Comparison of ENCODE assay signal across 8 mouse cellular contexts in genomic region chr11:97302231-97302781, GRCm38 (mm10). TPM values are rescaled to one million over a fixed set of nuclear protein-coding genes. Genes with fewer than 3 reads are reported as not detected.
DNase-seq lines count a peak whose midpoint lies in the region; ATAC-seq lines count a peak whose summit lies in the region.

No protein-coding gene starts in this region.

- no peak for ATAC-seq in midbrain, embryonic 15.5 days (replicated peaks)

- DNase-seq in gastrocnemius, adult 18-20 months (ENCODE audit: low spot score) = peak; percentile 81
- no peak for DNase-seq in gastrocnemius, postnatal 14 days
- DNase-seq in ES-CJ7 (ENCODE audit: low read depth, low spot score) = peak; percentile 55
- peak; percentile 87 to 91 for DNase-seq in heart, adult 18-20 months
- DNase-seq in kidney, postnatal 14 days = peak; percentile 77
- no peak for DNase-seq in thymus, postnatal 36 days
- DNase-seq in embryo, embryonic 10 days (ENCODE audit: low spot score) = no peak

- 27% methylated on average over 7 of the region's 7 CpGs for WGBS in midbrain, embryonic 15.5 days

- H3K4me2 ChIP-seq in midbrain, embryonic 15.5 days = no peak overlapping the region

- no peaks in the 10 kb centered on the region for H3K27me3 ChIP-seq in midbrain, embryonic 15.5 days (replicated peaks)

- intact Hi-C loops in gastrocnemius, postnatal 14 days (cut with DNase I; ENCODE audit: low total_unique reads) = loop anchor here (10.0 kb wide), 1 partner anchor 48 kb away; no protein-coding TSS in a partner anchor

- no peaks in the 10 kb centered on the region for H3K9me3 ChIP-seq in midbrain, embryonic 15.5 days

- no peaks in the 10 kb centered on the region for H3K36me3 ChIP-seq in midbrain, embryonic 15.5 days (replicated peaks)

- H3K27ac ChIP-seq in midbrain, embryonic 15.5 days = no peak overlapping the region

- H3K4me1 ChIP-seq in midbrain, embryonic 15.5 days = no peaks in the 10 kb centered on the region; the same call in 1 of the 2 replicates

- H3K9ac ChIP-seq in midbrain, embryonic 15.5 days = no peak overlapping the region

- no peak overlapping the region for H3K4me3 ChIP-seq in midbrain, embryonic 15.5 days

RNA-seq across cellular contexts. Expression of gene Mrpl45, which starts 13.2 kb away (rescaled TPM):
- 10 to 100 TPM; 33.6 to 39.0 TPM for total RNA-seq in gastrocnemius, adult 18-20 months (2021)
- total RNA-seq in gastrocnemius, postnatal 14 days (2021) = 10 to 100 TPM; 32.0 to 36.0 TPM
- total RNA-seq in heart, adult 18-20 months (2021) = 10 to 100 TPM; 59.6 to 70.9 TPM
- polyA plus RNA-seq in midbrain, embryonic 15.5 days (2015; fragmentation: Nextera tagmentation; extraction: Ambion mirVana) = 33.1 and 38.1 TPM in 2 replicates

RNA-seq across cellular contexts. Expression of gene Npepps, which starts 21.9 kb away (rescaled TPM):
- total RNA-seq in gastrocnemius, adult 18-20 months (2021) = 10 to 100 TPM; 56.4 to 67.9 TPM
- 10 to 100 TPM; 46.3 to 54.3 TPM for total RNA-seq in gastrocnemius, postnatal 14 days (2021)
- 10 to 100 TPM; 75.9 to 77.7 TPM for total RNA-seq in heart, adult 18-20 months (2021)
- 144 and 161 TPM in 2 replicates for polyA plus RNA-seq in midbrain, embryonic 15.5 days (2015; fragmentation: Nextera tagmentation; extraction: Ambion mirVana)

RNA-seq across cellular contexts. Expression of gene Gpr179, which starts 49.6 kb away (rescaled TPM):
- total RNA-seq in gastrocnemius, adult 18-20 months (2021) = under 1 TPM in 1 of 2 experiments, not detected in 1; 0.02 TPM
- total RNA-seq in gastrocnemius, postnatal 14 days (2021) = under 1 TPM in 1 of 2 experiments, not detected in 1; 0.27 TPM
- not detected for total RNA-seq in heart, adult 18-20 months (2021)
- polyA plus RNA-seq in midbrain, embryonic 15.5 days (2015; fragmentation: Nextera tagmentation; extraction: Ambion mirVana) = 0.70 and 0.98 TPM in 2 replicates

Comparison
In these comparisons a context has a peak if more than half of its experiments do, and no peak if none do; other contexts are left out.
1. DNase-seq: peak in gastrocnemius, adult 18-20 months (single experiment), ES-CJ7 (single experiment), heart, adult 18-20 months (2 of 2) and kidney, postnatal 14 days (single experiment); none in gastrocnemius, postnatal 14 days (single experiment), thymus, postnatal 36 days (0 of 2) and embryo, embryonic 10 days (single experiment).